Mouse (Mus musculus): ENCODE results near the gene Olfr1154. TPM values are rescaled to one million over a fixed set of nuclear protein-coding genes. Genes with fewer than 3 reads are reported as not detected.

Gene Olfr1154
- not detected in 2 replicates for polyA plus RNA-seq (2015; fragmentation: Nextera tagmentation; extraction: Ambion mirVana)

- Histone ChIP-seq H3K4me1 (no peaks in the 10 kb centered on the region), H3K4me3 (no peak within 1 kb of the TSS), H3K27ac (replicated peaks) (no peak within 1 kb of the TSS), H3K9ac (replicated peaks) (no peak within 1 kb of the TSS), H3K36me3 (no peaks in the 10 kb centered on the region), H3K9me3 (no peaks in the 10 kb centered on the region), H3K4me2 (replicated peaks) (no peak within 1 kb of the TSS), H3K27me3 (no peaks in the 10 kb centered on the region)
- 87% methylated on average over 1 of the region's 1 CpGs for WGBS
- ATAC-seq (replicated peaks) = no peak
These were observed at the start of gene Olfr1154 for GRCm38 (mm10) chr2:87905066-87905465. TSS of gene Olfr1154 (minus strand) at chr2:87905166.

GRCm38 (mm10) chr2:87953000-87953399 lies 48.0 kb upstream of the Olfr1154 start, which contains the start of gene Olfr1156:
TSS of gene Olfr1156 (minus strand) at chr2:87953100.
- no peak within 1 kb of the TSS for H3K4me2 ChIP-seq (replicated peaks)
- H3K9ac ChIP-seq (replicated peaks) = no peak within 1 kb of the TSS
- H3K4me3 ChIP-seq = no peak within 1 kb of the TSS
- no peak for ATAC-seq (replicated peaks)
- no peak within 1 kb of the TSS for H3K27ac ChIP-seq (replicated peaks)
- no peaks in the 10 kb centered on the region for H3K9me3 ChIP-seq
- no peaks in the 10 kb centered on the region for H3K36me3 ChIP-seq
- H3K27me3 ChIP-seq = no peaks in the 10 kb centered on the region
- no peaks in the 10 kb centered on the region for H3K4me1 ChIP-seq

DNA sequence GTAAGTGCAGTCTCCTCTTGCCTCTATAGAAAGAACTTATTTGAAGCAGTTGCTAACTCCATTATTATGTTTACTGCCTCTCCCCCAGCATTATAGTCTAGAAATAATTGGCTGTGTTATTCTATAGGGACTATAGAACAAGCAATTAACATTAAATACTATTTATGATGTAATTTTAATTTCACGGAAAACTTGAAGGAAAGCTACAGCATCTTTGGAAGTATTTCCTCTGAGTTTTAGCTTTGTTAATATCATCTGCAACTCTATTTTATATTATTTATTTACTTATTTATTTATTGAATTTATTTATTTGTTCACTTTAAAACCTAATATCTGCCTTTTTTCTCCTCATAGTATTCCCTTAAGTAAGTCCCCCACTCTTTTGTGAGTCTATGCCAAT lies 40.1 kb upstream of the Olfr1154 start, which contains the start of gene Olfr1155:
Gene Olfr1155 (minus strand): TSS at position 101 of the 400 bp plus-strand sequence.
- no peak within 1 kb of the TSS for H3K9ac ChIP-seq (replicated peaks)
- no peaks in the 10 kb centered on the region for H3K36me3 ChIP-seq
- no peaks in the 10 kb centered on the region for H3K4me1 ChIP-seq
- WGBS = 90% methylated on average over 1 of the region's 1 CpGs
- ATAC-seq (replicated peaks) = no peak
- H3K4me2 ChIP-seq (replicated peaks) = no peak within 1 kb of the TSS
- H3K27me3 ChIP-seq = no peaks in the 10 kb centered on the region
- no peak within 1 kb of the TSS for H3K27ac ChIP-seq (replicated peaks)
- H3K4me3 ChIP-seq = no peak within 1 kb of the TSS
- H3K9me3 ChIP-seq = no peaks in the 10 kb centered on the region

DNA sequence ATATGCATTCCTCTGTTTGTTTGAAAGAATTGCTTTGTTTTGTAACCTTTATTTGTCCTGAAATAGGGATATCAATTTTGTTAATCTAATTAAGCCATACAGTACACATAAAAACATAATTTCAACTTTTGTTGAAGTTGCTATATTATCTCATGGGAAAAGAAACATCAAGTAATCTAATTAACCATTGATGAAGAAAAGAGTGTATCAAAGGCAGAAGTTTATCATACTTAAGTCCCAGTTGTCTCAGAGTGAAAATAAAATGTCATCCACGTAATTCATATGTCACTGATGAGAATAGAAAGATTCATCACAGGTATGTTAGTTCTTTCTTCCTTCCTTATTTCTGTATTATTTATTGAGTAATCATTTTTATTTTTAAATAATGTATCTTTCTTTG lies 10.3 kb downstream of the Olfr1154 start, which contains the start of gene Olfr1153:
Gene Olfr1153 (plus strand): TSS at position 301 of the 400 bp plus-strand sequence.
- no peak within 1 kb of the TSS for H3K27ac ChIP-seq (replicated peaks)
- no peak within 1 kb of the TSS for H3K9ac ChIP-seq (replicated peaks)
- no peak for ATAC-seq (replicated peaks)
- H3K4me2 ChIP-seq (replicated peaks) = no peak within 1 kb of the TSS
- H3K4me3 ChIP-seq = no peak within 1 kb of the TSS
- no peaks in the 10 kb centered on the region for H3K36me3 ChIP-seq
- no peaks in the 10 kb centered on the region for H3K9me3 ChIP-seq
- 76% methylated on average over 1 of the region's 1 CpGs for WGBS
- H3K27me3 ChIP-seq = no peaks in the 10 kb centered on the region
- no peaks in the 10 kb centered on the region for H3K4me1 ChIP-seq

DNA sequence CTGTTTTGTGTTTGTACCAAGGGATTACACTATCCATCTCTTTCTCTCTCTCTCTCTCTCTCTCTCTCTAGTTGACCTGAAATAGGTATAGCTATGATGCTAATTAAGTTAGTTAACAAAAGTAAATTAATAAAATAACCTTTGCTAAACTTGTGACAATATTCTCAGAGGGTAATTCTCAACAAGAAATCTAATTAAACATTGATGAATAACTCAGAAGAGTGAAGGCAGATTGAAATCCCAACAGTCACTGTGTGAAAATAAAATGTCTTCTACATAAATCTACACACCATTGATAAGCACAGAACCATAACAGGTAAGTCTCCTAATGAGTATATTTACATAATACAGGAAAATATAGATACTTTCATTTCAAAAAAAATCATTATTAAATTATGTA lies 38.8 kb downstream of the Olfr1154 start, which contains the start of gene Olfr1152:
Gene Olfr1152 (plus strand): TSS at position 301 of the 400 bp plus-strand sequence.
- Histone ChIP-seq H3K36me3 (no peaks in the 10 kb centered on the region), H3K4me1 (no peaks in the 10 kb centered on the region), H3K4me2 (replicated peaks) (no peak within 1 kb of the TSS), H3K27me3 (no peaks in the 10 kb centered on the region), H3K4me3 (no peak within 1 kb of the TSS), H3K27ac (replicated peaks) (no peak within 1 kb of the TSS), H3K9ac (replicated peaks) (no peak within 1 kb of the TSS), H3K9me3 (no peaks in the 10 kb centered on the region)
- ATAC-seq (replicated peaks) = no peak

GRCm38 (mm10) chr2:87855562-87855961 lies 49.4 kb downstream of the Olfr1154 start, which contains the start of gene Olfr1151:
TSS of gene Olfr1151 (plus strand) at chr2:87855862.
- H3K27me3 ChIP-seq = no peaks in the 10 kb centered on the region
- H3K4me1 ChIP-seq = no peaks in the 10 kb centered on the region
- H3K4me3 ChIP-seq = no peak within 1 kb of the TSS
- H3K27ac ChIP-seq (replicated peaks) = no peak within 1 kb of the TSS
- H3K36me3 ChIP-seq = no peaks in the 10 kb centered on the region
- H3K9me3 ChIP-seq = no peaks in the 10 kb centered on the region
- H3K4me2 ChIP-seq (replicated peaks) = no peak within 1 kb of the TSS
- no peak for ATAC-seq (replicated peaks)
- WGBS = 86% methylated on average over 1 of the region's 1 CpGs
- H3K9ac ChIP-seq (replicated peaks) = no peak within 1 kb of the TSS

Other genes with a start within 250 kb of the Olfr1154 start
- gene Olfr1134, start 246.7 kb downstream of the Olfr1154 start, polyA plus RNA-seq (2015; fragmentation: Nextera tagmentation; extraction: Ambion mirVana) = not detected in 2 replicates
- gene Olfr1135, start 231.5 kb downstream of the Olfr1154 start, polyA plus RNA-seq (2015; fragmentation: Nextera tagmentation; extraction: Ambion mirVana) = not detected in 2 replicates
- not detected in 2 replicates for gene Olfr1136, start 211.2 kb downstream of the Olfr1154 start, polyA plus RNA-seq (2015; fragmentation: Nextera tagmentation; extraction: Ambion mirVana)
- not detected in 2 replicates for gene Olfr1137, start 192.0 kb downstream of the Olfr1154 start, polyA plus RNA-seq (2015; fragmentation: Nextera tagmentation; extraction: Ambion mirVana)
- not detected in 2 replicates for gene Olfr1138, start 165.2 kb downstream of the Olfr1154 start, polyA plus RNA-seq (2015; fragmentation: Nextera tagmentation; extraction: Ambion mirVana)
- not detected in 2 replicates for gene Olfr1140, start 161.4 kb downstream of the Olfr1154 start, polyA plus RNA-seq (2015; fragmentation: Nextera tagmentation; extraction: Ambion mirVana)
- not detected in 2 replicates for gene Olfr1141, start 151.2 kb downstream of the Olfr1154 start, polyA plus RNA-seq (2015; fragmentation: Nextera tagmentation; extraction: Ambion mirVana)
- gene Olfr152, start 125.7 kb downstream of the Olfr1154 start, polyA plus RNA-seq (2015; fragmentation: Nextera tagmentation; extraction: Ambion mirVana) = not detected in 2 replicates
- gene Olfr1143, start 104.6 kb downstream of the Olfr1154 start, polyA plus RNA-seq (2015; fragmentation: Nextera tagmentation; extraction: Ambion mirVana) = not detected in 2 replicates
- gene Olfr1145, start 95.3 kb downstream of the Olfr1154 start, polyA plus RNA-seq (2015; fragmentation: Nextera tagmentation; extraction: Ambion mirVana) = not detected in 2 replicates
- gene Olfr1148, start 74.6 kb downstream of the Olfr1154 start, polyA plus RNA-seq (2015; fragmentation: Nextera tagmentation; extraction: Ambion mirVana) = not detected in 2 replicates
- not detected in 2 replicates for gene Olfr1150-ps1, start 61.2 kb downstream of the Olfr1154 start, polyA plus RNA-seq (2015; fragmentation: Nextera tagmentation; extraction: Ambion mirVana)
- not detected in 2 replicates for gene Olfr1151, start 49.3 kb downstream of the Olfr1154 start, polyA plus RNA-seq (2015; fragmentation: Nextera tagmentation; extraction: Ambion mirVana)
- gene Olfr1152, start 38.7 kb downstream of the Olfr1154 start, polyA plus RNA-seq (2015; fragmentation: Nextera tagmentation; extraction: Ambion mirVana) = not detected in 2 replicates
- not detected in 2 replicates for gene Olfr1153, start 10.2 kb downstream of the Olfr1154 start, polyA plus RNA-seq (2015; fragmentation: Nextera tagmentation; extraction: Ambion mirVana)
- not detected in 2 replicates for gene Olfr1155, start 40.0 kb upstream of the Olfr1154 start, polyA plus RNA-seq (2015; fragmentation: Nextera tagmentation; extraction: Ambion mirVana)
- gene Olfr1156, start 47.9 kb upstream of the Olfr1154 start, polyA plus RNA-seq (2015; fragmentation: Nextera tagmentation; extraction: Ambion mirVana) = not detected in 2 replicates
- gene Olfr1157, start 63.1 kb upstream of the Olfr1154 start, polyA plus RNA-seq (2015; fragmentation: Nextera tagmentation; extraction: Ambion mirVana) = not detected in 2 replicates
- not detected in 2 replicates for gene Olfr74, start 69.5 kb upstream of the Olfr1154 start, polyA plus RNA-seq (2015; fragmentation: Nextera tagmentation; extraction: Ambion mirVana)
- gene Olfr1158, start 84.9 kb upstream of the Olfr1154 start, polyA plus RNA-seq (2015; fragmentation: Nextera tagmentation; extraction: Ambion mirVana) = not detected in 2 replicates
- not detected in 2 replicates for gene Olfr1160, start 103.1 kb upstream of the Olfr1154 start, polyA plus RNA-seq (2015; fragmentation: Nextera tagmentation; extraction: Ambion mirVana)
- gene Olfr1161, start 117.6 kb upstream of the Olfr1154 start, polyA plus RNA-seq (2015; fragmentation: Nextera tagmentation; extraction: Ambion mirVana) = not detected in 2 replicates
- gene Olfr73, start 132.5 kb upstream of the Olfr1154 start, polyA plus RNA-seq (2015; fragmentation: Nextera tagmentation; extraction: Ambion mirVana) = not detected in 2 replicates
- gene Olfr1162, start 146.0 kb upstream of the Olfr1154 start, polyA plus RNA-seq (2015; fragmentation: Nextera tagmentation; extraction: Ambion mirVana) = not detected in 2 replicates
- not detected in 2 replicates for gene Olfr1163, start 166.7 kb upstream of the Olfr1154 start, polyA plus RNA-seq (2015; fragmentation: Nextera tagmentation; extraction: Ambion mirVana)
- not detected in 2 replicates for gene Olfr1164, start 188.8 kb upstream of the Olfr1154 start, polyA plus RNA-seq (2015; fragmentation: Nextera tagmentation; extraction: Ambion mirVana)
- not detected in 2 replicates for gene Olfr1166, start 223.1 kb upstream of the Olfr1154 start, polyA plus RNA-seq (2015; fragmentation: Nextera tagmentation; extraction: Ambion mirVana)